Mouse (Mus musculus): ENCODE measurements around the gene Olfr862. TPM values are rescaled to one million over a fixed set of nuclear protein-coding genes. Genes with fewer than 3 reads are reported as not detected.

The Olfr862 gene
- total RNA-seq (2023) = not detected

GRCm38 (mm10) chr9:19887904-19888303 is at the start of gene Olfr862:
Olfr862 (minus strand) TSS chr9:19888004.

GRCm38 (mm10) chr9:19916565-19916964 is 28.8 kb upstream of the Olfr862 start, which contains the start of gene Olfr77:
Olfr77 (plus strand) TSS chr9:19916865.

GRCm38 (mm10) chr9:19849647-19850046 is 38.2 kb downstream of the Olfr862 start, which contains the start of gene Olfr860:
Olfr860 (minus strand) TSS chr9:19849747.

Other genes starting within 250 kb of the Olfr862 start
- gene Olfr857, start 178.6 kb downstream of the Olfr862 start, total RNA-seq (2023) = not detected
- not detected for gene Olfr58, start 107.7 kb downstream of the Olfr862 start, total RNA-seq (2023)
- not detected for gene Olfr859, start 83.1 kb downstream of the Olfr862 start, total RNA-seq (2023)
- gene Olfr860, start 38.3 kb downstream of the Olfr862 start, total RNA-seq (2023) = not detected
- gene Olfr77, start 28.9 kb upstream of the Olfr862 start, total RNA-seq (2023) = not detected
- gene Olfr866, start 140.0 kb upstream of the Olfr862 start, total RNA-seq (2023) = not detected
- not detected for gene Olfr867, start 169.6 kb upstream of the Olfr862 start, total RNA-seq (2023)
- gene Olfr868, start 210.6 kb upstream of the Olfr862 start, total RNA-seq (2023) = not detected
- not detected for gene Olfr869, start 241.0 kb upstream of the Olfr862 start, total RNA-seq (2023)